Mouse (Mus musculus) liver, adult (tissue): Measurements from ENCODE around the gene Rnf145.

ENCODE experiments used
- GATA4 ChIP-seq: IDR thresholded peaks from 2 replicates; pipeline ENCODE4 v1.6.1; 2014; ENCODE audit warnings: mild to moderate bottlenecking, low read length; ENCODE audit not compliant: insufficient replicate concordance

Rnf145 gene

GRCm38 (mm10) chr11:44608646-44609045 lies 89.9 kb downstream of the Rnf145 start:
- TF ChIP-seq GATA4 = no peak

- TF ChIP-seq GATA4 = no peak
Observed at GRCm38 (mm10) chr11:44610971-44611781, 92.4 kb downstream of the Rnf145 start.

GRCm38 (mm10) chr11:44612156-44612555 lies 93.4 kb downstream of the Rnf145 start:
- TF ChIP-seq GATA4 = no peak

- no peak for TF ChIP-seq GATA4
Observed at GRCm38 (mm10) chr11:44612681-44613410, 94.1 kb downstream of the Rnf145 start.

- TF ChIP-seq GATA4 = no peak
Observed at GRCm38 (mm10) chr11:44613411-44614180, 94.8 kb downstream of the Rnf145 start.
